Mouse (Mus musculus) small intestine, adult 2 months (tissue): ENCODE measurements around the gene Cish.

Source experiments
- CTCF ChIP-seq: fragments of 200-500 bp; IDR thresholded peaks from 2 replicates; pipeline ENCODE4 v1.5.1; 2012; ENCODE audit warnings: low read depth, mild to moderate bottlenecking, control low read depth, inconsistent platforms, low read length, moderate library complexity, mixed read lengths; ENCODE audit not compliant: insufficient replicate concordance, insufficient read length; ENCODE audit errors: extremely low read depth
- POLR2A ChIP-seq: fragments of 200-500 bp; IDR thresholded peaks from 2 replicates; pipeline ENCODE4 v1.6.1; 2012; ENCODE audit warnings: low read depth, mild to moderate bottlenecking, control low read depth, inconsistent platforms, low read length, moderate library complexity

DNA sequence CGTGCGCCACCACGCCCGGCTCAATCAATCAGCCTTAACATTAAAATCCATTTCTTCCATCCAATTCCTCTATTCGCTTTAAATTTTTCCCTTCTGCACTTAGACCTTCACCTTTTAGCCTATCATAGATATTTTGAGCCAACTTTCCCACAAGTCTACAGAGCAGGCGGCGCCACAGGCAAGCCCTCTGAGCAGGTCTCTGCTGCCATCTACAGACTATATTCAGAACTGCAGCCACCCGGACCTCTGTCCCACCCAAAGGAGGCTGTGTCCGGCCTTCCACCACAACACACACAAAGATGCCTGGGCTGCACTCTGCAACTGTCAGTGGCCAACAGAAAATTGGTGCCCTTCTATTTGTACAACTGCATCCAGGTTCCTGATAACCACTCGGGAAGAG lies 4.9 kb upstream of the Cish start:
- TF ChIP-seq POLR2A (no peak), CTCF (peak; percentile 98)
